Mouse (Mus musculus) midbrain, embryonic 10.5 days (tissue): Measurements from ENCODE around the gene Cyp20a1. TPM values are rescaled to one million over a fixed set of nuclear protein-coding genes. Genes with fewer than 3 reads are reported as not detected.

Experiments used
- DNase-seq: peaks from one replicate; pipeline ENCODE4 v3.0.0-alpha.2; 2017; ENCODE audit warnings: low spot score
- H3K27ac ChIP-seq: fragments of 300-500 bp; sonication (generic); replicated peaks from 2 replicates; pipeline ENCODE4 v1.5.1; 2016; ENCODE audit warnings: mild to moderate bottlenecking
- H3K27me3 ChIP-seq: fragments of 300-500 bp; sonication (generic); 2 replicates; pipeline ENCODE4 v1.6.1; 2016; ENCODE audit warnings: low read depth, mild to moderate bottlenecking; ENCODE audit not compliant: poor library complexity, severe bottlenecking
- H3K36me3 ChIP-seq: fragments of 300-500 bp; sonication (generic); 2 replicates; pipeline ENCODE4 v1.6.1; 2016; ENCODE audit warnings: mild to moderate bottlenecking, moderate library complexity
- H3K4me1 ChIP-seq: fragments of 300-500 bp; sonication (generic); 2 replicates; pipeline ENCODE4 v1.6.1; 2016
- H3K4me3 ChIP-seq: fragments of 300-500 bp; sonication (generic); 2 replicates; pipeline ENCODE4 v1.5.1; 2016; ENCODE audit warnings: mild to moderate bottlenecking, moderate library complexity
- H3K9me3 ChIP-seq: fragments of 300-500 bp; sonication (generic); replicated peaks from 2 replicates; pipeline ENCODE4 v1.6.1; 2016; ENCODE audit warnings: mild to moderate bottlenecking
- whole genome bisulfite sequencing: fragments of 180-500 bp; shearing (Covaris S2); methylation state at CpG from one replicate; pipeline ENCODE4 v1.1.7; 2016; 5-methylcytosine and 5-hydroxymethylcytosine counted together
- polyA plus RNA-seq: library from polyadenylated mRNA; unstranded; fragments of >200 nt; fragmentation: Nextera tagmentation; extraction: Ambion mirVana; gene quantifications from 2 replicates; pipeline ENCODE4 v1.2.1, GENCODE M21; 2016

The Cyp20a1 gene
- polyA plus RNA-seq = 27.1 and 31.3 TPM in 2 replicates

DNA sequence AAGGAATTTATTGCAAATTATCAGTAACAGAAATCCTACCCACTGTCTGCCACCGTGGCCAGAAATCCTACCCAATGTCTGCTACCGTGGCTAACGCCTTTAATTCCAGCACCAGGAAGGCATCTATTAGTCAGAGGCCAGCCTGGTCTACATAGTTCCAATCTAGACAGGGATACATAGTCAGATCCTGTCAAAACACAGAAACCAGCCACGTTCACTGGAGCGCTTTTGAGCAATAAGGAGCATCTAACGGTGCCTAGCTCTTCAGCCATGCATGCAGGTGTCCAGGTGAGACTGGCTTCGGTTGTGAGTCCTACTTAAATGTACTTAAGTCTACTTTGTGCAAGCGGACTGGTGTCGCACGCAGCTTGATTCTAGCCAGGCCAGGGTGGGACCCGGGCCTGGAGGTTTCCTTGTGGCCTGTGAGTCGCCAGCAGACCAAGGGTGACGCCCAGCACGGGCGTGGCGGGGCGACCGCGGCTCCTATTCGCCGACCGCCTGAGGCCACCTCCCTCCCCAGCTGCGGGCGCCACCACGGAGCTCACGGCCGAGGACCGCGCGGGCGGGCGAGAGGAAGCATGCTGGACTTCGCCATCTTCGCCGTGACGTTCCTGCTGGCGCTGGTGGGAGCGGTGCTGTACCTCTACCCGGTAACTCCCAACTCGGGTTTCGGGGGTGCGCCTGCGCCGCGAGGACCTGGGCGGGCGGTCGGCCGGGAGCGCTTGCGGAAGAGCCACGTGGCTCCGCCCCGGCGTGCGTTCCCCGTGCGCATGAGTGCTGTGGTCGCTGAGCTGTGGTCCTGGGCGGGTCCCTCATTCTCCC is at the start of gene Cyp20a1:
Gene Cyp20a1 (plus strand): TSS at position 516 of the 822 bp plus-strand sequence.
- Histone ChIP-seq H3K9me3 (peaks cover 6% of the 10 kb centered on the region; the same call in 1 of the 2 replicates), H3K4me1 (peaks cover 22% of the 10 kb centered on the region), H3K4me3 (peak within 1 kb of the TSS; percentile 67), H3K27me3 (no peaks in the 10 kb centered on the region), H3K36me3 (peaks cover 13% of the 10 kb centered on the region), H3K27ac (peak within 1 kb of the TSS; percentile 91)
- 2% methylated on average over 60 of the region's 60 CpGs for WGBS
- DNase-seq = peak; percentile 91

DNA sequence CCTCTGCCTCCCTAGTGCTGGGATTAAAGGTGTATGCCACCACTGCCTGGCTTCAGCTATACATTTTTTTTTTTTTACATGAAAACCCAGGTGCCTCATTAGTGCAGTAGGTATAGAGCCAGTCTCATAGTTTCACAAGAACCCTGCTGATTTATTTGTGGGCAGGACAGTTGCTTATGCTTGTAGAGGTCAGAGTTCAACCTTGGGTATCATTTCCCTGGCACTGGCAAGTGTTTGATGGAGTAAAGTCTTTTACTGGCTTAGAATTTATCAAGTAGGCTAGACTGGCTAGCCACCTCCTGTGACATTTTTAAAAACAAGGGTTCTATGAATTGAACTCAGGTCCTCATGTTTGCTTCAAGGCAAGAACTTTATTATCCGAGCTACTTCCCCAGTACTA is 49.2 kb upstream of the Cyp20a1 start:
- Histone ChIP-seq H3K36me3 (peaks cover 64% of the 10 kb centered on the region), H3K9me3 (no peaks in the 10 kb centered on the region)

DNA sequence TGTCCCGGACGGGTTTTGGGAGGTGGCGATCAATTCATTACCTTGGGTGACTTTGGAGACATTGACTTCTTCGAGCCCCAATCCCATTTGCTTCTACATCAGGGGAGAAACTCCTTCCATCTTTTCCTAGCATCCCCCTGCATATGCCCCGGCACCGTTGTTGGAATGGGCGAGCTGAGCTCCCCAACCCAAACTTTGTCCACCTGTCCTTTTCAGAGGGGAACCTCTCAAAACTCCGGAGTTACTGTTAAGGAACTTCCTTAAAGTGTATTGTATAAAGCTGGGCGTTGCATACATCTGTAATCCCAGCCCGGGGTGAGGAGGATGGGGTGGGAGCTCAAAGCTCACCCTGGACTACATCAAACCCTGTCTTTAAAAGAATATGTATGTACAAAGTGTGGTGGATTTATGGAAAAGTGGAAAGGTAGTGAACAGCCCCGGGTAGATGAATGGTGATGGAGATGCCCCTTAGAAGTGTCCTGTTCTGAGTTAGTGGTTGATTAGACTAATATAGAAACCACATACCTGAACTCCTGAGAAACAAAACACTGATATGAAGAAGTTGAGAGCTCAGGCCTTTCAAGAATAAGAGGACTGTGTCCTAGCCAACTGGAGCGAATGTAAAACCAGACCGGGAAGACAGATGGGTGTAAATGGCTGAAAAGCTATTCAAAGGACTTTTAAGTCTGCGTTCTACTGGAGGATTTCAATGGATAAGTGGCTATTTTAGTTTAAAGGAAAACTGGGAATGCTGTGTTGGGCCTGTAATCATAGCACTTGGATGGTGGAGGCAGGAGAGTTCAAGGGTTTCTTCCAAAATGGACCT is 720 bp downstream of the Cyp20a1 start:
- H3K4me1 ChIP-seq = peaks cover 22% of the 10 kb centered on the region
- 13% methylated on average over 14 of the region's 14 CpGs for WGBS
- H3K27me3 ChIP-seq = no peaks in the 10 kb centered on the region
- peaks cover 7% of the 10 kb centered on the region; the same call in 1 of the 2 replicates for H3K9me3 ChIP-seq
- H3K36me3 ChIP-seq = peaks cover 9% of the 10 kb centered on the region
- peak overlapping the region; percentile 91 for H3K27ac ChIP-seq
- peak overlapping the region; percentile 67 for H3K4me3 ChIP-seq
- no peak for DNase-seq

More for the DNA sequence above, 49.2 kb upstream of the Cyp20a1 start:
- Histone ChIP-seq H3K27ac (no peak overlapping the region), H3K4me1 (no peaks in the 10 kb centered on the region), H3K27me3 (no peaks in the 10 kb centered on the region), H3K4me3 (no peak overlapping the region)
- 78% methylated on average over 1 of the region's 1 CpGs for WGBS
- DNase-seq = no peak

DNA sequence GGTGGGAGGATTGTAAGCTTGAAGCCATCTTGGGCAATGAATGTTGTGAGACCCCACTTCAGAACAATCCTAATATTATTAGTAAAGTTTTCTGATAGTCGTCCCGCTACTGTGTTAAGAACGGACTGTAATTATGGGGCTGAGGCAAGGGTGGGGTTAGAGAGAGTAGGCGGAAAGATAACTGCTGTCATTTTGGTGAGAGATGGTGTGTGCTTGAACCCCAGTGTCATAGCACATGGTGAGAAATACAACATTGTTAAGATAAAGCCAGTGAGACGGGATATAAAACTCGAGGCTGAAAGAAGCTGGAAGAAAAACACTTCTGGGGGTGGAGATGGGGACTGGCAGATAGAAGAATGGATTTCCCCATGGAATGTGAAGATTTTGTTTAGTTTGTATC is 1.5 kb downstream of the Cyp20a1 start:
- H3K36me3 ChIP-seq = peaks cover 8% of the 10 kb centered on the region
- H3K4me1 ChIP-seq = peaks cover 22% of the 10 kb centered on the region
- H3K27ac ChIP-seq = no peak overlapping the region
- H3K9me3 ChIP-seq = peaks cover 14% of the 10 kb centered on the region
- no peak for DNase-seq
- WGBS = 92% methylated on average over 6 of the region's 6 CpGs
- H3K27me3 ChIP-seq = no peaks in the 10 kb centered on the region
- no peak overlapping the region for H3K4me3 ChIP-seq

DNA sequence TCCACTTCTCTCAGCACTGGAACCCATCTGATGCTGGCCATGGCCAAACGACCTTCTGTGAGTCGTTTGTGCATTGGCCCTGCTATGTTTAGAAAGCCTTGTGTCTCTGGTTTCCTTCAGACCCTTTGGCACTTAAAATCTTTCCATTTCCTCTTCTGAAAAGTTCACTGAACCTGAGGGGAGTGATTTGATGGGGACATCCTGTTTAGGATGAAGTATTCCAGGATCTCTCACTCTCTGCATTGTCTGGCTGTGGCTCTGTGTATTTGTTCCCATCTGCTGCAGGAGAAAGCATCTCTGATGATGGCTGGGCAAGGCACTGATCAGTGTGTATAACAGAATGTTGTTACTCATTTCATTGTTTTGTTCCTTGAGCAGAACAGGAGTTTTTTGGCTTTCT is 2.6 kb downstream of the Cyp20a1 start:
- no peak for DNase-seq
- Histone ChIP-seq H3K4me3 (no peak overlapping the region), H3K4me1 (peaks cover 22% of the 10 kb centered on the region), H3K27me3 (no peaks in the 10 kb centered on the region), H3K27ac (no peak overlapping the region), H3K36me3 (peaks cover 16% of the 10 kb centered on the region), H3K9me3 (peaks cover 20% of the 10 kb centered on the region)
- 85% methylated on average over 2 of the region's 2 CpGs for WGBS

DNA sequence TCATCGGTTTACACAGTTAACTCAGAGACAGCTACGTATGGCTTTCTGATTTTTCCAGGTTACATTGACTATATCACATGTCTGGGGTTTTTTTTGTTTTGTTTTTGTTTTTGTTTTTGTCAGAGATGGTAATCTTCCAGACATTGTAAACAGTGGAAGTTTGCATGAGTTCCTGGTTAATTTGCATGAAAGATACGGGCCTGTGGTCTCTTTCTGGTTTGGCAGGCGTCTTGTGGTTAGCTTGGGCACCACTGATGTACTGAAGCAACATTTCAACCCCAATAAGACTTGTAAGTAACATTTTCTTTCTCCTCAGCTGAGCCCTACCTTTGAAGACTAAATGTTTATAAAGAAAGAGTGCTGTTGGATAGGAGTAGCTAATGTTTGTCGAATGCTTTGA is 9.7 kb downstream of the Cyp20a1 start:
- H3K36me3 ChIP-seq = peaks cover 51% of the 10 kb centered on the region

DNA sequence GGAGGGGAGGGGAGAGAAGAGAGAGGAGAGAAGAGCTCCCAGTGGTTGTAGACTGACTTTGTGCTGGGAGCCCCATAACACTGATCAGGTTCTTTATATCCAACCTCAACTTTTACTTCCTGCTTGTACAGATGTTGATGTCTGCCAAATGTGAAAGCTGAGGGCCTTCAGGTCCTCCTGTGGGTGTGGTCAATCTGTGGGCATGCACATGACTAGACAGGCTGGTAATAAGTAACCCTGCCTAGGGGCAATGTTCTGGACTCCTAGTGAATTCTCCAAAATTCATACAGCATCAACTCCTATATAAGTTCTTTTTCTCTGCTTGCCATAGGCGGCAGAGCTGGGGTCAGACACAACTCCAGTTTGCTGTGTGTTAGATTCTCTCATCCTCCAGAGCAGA is 18.5 kb downstream of the Cyp20a1 start:
- H3K27ac ChIP-seq = no peak overlapping the region
- H3K4me3 ChIP-seq = no peak overlapping the region
- no peaks in the 10 kb centered on the region for H3K4me1 ChIP-seq
- no peaks in the 10 kb centered on the region for H3K27me3 ChIP-seq
- no peak for DNase-seq
- H3K36me3 ChIP-seq = peaks cover 41% of the 10 kb centered on the region
- 93% methylated on average over 1 of the region's 1 CpGs for WGBS
- H3K9me3 ChIP-seq = no peaks in the 10 kb centered on the region

More for the DNA sequence above, 9.7 kb downstream of the Cyp20a1 start:
- H3K4me3 ChIP-seq = no peak overlapping the region
- no peaks in the 10 kb centered on the region for H3K4me1 ChIP-seq
- no peak for DNase-seq
- 94% methylated on average over 5 of the region's 5 CpGs for WGBS
- peaks cover 16% of the 10 kb centered on the region for H3K9me3 ChIP-seq
- no peaks in the 10 kb centered on the region for H3K27me3 ChIP-seq
- no peak overlapping the region for H3K27ac ChIP-seq

DNA sequence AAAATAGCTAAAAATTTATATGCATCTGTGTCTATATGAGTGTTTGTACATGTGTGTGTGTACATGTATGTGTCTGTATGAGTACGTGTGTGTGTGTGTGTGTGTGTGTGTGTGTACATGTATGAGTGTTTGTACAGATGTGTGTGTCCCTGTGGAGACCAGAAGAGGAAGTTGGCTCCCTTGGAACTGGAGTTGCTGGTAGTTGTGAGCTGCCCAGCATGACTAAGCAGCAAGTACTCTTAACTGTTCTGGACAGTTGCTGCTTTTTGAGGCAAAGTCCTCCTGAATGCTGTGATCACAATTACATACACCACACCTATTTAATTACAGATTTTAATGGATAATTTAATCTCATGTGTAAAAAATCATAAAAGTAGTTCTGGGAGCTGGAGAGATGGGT is 33.4 kb downstream of the Cyp20a1 start:
- peaks cover 91% of the 10 kb centered on the region for H3K36me3 ChIP-seq
- no peak overlapping the region for H3K4me3 ChIP-seq
- H3K9me3 ChIP-seq = no peaks in the 10 kb centered on the region
- no peak for DNase-seq
- no peaks in the 10 kb centered on the region for H3K27me3 ChIP-seq
- WGBS = 80% methylated on average over 1 of the region's 1 CpGs
- H3K27ac ChIP-seq = no peak overlapping the region
- no peaks in the 10 kb centered on the region for H3K4me1 ChIP-seq

DNA sequence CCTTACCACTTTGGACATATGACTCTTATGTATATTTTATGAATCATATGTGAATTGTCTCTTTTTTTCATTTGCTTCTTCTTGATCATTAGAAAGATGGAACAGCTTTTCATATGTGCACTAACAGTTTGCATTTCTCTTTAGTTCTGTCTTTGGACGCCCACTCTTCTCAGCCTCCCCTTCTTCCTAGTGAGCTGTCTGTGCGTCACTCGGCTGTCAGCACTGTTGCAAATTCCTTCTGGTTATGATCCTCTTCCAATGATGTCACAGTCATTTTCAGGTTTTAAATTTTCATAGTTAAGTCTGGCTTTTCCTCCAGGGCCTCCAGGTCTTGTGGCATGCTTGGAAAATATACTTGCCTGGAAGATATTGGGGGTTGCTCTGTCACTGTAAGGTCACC is 38.8 kb downstream of the Cyp20a1 start:
- no peak overlapping the region for H3K4me3 ChIP-seq
- no peaks in the 10 kb centered on the region for H3K4me1 ChIP-seq
- H3K36me3 ChIP-seq = peaks cover 83% of the 10 kb centered on the region
- WGBS = 93% methylated on average over 3 of the region's 3 CpGs
- DNase-seq = no peak
- H3K27me3 ChIP-seq = no peaks in the 10 kb centered on the region
- no peak overlapping the region for H3K27ac ChIP-seq
- no peaks in the 10 kb centered on the region for H3K9me3 ChIP-seq

DNA sequence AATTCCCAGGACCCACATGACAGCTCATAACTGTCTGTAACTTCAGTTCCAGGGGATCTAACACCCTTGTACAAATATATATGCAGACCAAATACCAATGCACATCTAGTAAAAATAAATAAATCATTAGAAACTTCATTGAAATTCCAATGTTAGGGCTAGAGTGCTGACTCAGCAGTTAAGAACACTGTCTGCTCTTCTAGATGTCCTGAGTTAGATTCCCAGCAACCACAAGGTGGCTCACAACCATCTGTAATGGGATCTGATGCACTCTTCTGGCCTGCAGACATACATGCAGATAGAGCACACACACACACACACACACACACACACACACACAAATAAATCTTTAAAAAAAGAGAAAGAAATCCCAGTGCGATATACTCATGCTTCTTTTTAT is 61.7 kb downstream of the Cyp20a1 start:
- Histone ChIP-seq H3K4me3 (no peak overlapping the region), H3K36me3 (no peaks in the 10 kb centered on the region), H3K27ac (no peak overlapping the region), H3K27me3 (no peaks in the 10 kb centered on the region), H3K4me1 (peaks cover 25% of the 10 kb centered on the region), H3K9me3 (no peaks in the 10 kb centered on the region)
- 97% methylated on average over 1 of the region's 1 CpGs for WGBS
- DNase-seq = no peak

DNA sequence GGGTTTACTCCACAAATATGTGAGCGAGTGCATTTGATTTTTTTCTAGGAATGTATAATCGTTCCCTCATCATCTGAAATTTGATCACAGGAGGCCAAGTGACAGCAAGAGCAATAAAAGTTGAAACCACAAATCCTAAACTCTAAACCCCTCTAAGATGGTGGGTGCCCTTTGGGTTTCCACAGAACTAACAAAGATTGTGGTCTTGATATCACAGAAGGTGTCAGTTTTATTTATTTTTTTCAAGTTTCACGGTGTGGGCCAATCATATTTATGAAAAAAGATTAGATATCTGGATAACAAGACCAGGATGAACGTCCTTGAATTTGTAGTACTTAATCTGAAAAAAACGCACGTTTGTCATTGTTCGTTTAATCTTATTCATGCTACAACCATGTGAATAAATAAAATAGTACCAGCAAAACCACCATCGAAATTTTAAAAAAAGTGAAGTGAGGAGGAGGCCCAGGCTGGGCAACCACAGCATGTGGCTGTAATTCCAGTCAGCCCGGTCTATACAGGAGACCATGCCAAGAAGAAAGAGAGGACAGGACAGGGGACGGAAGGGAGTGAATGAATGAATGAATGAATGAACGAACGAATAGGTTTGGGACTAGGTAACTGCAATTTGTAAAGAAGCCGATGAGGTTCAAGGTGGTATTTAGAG is 65.5 kb downstream of the Cyp20a1 start:
- Histone ChIP-seq H3K27ac (peak overlapping the region; percentile 99), H3K9me3 (no peaks in the 10 kb centered on the region), H3K27me3 (no peaks in the 10 kb centered on the region), H3K4me1 (peaks cover 41% of the 10 kb centered on the region), H3K36me3 (no peaks in the 10 kb centered on the region), H3K4me3 (peak overlapping the region; percentile 95)
- no peak for DNase-seq
- WGBS = 24% methylated on average over 13 of the region's 13 CpGs

DNA sequence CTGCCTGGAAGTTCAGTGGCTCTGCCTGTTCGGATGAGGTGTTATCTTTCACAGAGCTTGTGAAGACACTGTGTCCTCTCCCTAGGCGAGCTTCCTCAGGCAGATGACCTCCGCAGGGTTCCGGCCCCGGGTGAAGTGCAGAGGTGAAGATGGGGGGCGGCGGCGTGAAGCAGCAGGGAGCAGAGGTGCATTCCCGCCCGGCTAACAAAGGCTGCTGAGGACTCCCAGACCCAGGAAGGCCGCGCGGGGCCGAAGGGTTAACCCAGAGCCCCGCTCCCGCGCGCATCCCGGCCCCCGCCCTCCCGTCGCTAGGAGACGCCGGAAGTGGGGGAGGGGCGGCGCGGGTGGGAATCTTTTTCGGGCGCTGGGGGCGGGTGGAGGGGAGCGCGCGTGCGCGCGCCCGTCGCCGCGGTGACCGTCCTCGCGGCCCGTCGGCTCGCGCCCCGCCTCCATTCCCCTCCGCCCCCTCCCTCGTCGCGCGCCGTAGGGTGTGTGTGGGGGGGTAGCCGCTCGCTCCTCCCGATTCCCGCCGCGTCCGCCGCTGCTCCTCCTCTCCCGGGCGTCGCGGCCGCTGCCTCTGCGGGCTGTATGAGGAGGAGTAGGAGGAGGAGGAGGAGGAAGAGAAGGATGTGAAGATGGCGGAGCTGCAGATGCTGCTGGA is 66.2 kb downstream of the Cyp20a1 start, which contains the start of gene Abi2:
Gene Abi2 (plus strand): TSS at position 452 of the 661 bp plus-strand sequence.
- peaks cover 2% of the 10 kb centered on the region; the same call in 1 of the 2 replicates for H3K36me3 ChIP-seq
- peak; percentile 94 for DNase-seq
- H3K27me3 ChIP-seq = no peaks in the 10 kb centered on the region
- no peaks in the 10 kb centered on the region for H3K9me3 ChIP-seq
- H3K27ac ChIP-seq = peak within 1 kb of the TSS; percentile 99
- H3K4me3 ChIP-seq = peak within 1 kb of the TSS; percentile 95
- 0% methylated on average over 56 of the region's 69 CpGs for WGBS
- peaks cover 41% of the 10 kb centered on the region for H3K4me1 ChIP-seq
